Comparison of ENCODE assay signal across 8 mouse cellular contexts in the genomic region with DNA sequence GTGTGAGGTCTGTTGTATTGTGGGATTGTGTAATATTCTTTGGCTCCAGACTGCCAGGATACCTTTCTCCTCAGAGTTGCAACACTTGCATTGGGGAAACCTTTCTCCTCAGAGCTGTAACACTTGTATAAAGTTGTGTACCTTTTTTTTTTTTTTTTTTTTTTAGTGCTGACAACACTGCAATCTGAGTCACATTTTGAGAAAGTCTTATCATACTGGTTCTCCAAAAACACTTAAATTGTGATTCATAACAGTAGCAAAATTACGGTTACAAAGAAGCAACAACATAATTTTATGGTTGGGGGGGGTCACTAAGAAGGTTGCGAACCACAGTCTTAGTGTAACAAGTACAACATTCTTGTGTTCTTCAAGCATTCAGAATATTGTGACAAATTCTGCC. TPM values are rescaled to one million over a fixed set of nuclear protein-coding genes. Genes with fewer than 3 reads are reported as not detected.
DNase-seq lines count a peak whose midpoint lies in the region; ATAC-seq and TF ChIP-seq lines count a peak whose summit lies in the region.

A gene (plus strand): TSS at position 165 of the 400 bp plus-strand sequence.

- no peak for ATAC-seq in heart, embryonic 11.5 days (replicated peaks; ENCODE audit: insufficient number of reproducible peaks, low FRiP score, low TSS enrichment)
- no peak for ATAC-seq in erythroid progenitor cell, adult 5-6 weeks (replicated peaks; ENCODE audit: low FRiP score, poor library complexity, severe bottlenecking)
- no peak for ATAC-seq in limb, embryonic 13.5 days (ENCODE audit: low FRiP score, low read depth)

- H3K4me3 ChIP-seq in heart, embryonic 11.5 days (ENCODE audit: low read depth, low read length), result peak within 1 kb of the TSS; percentile 69
- peak within 1 kb of the TSS; percentile 63 to 88 (median 71) for H3K4me3 ChIP-seq in CH12.LX (replicated peaks in 1 of 3; ENCODE audit: low read depth in 2 of 3, low read length in 2 of 3, poor library complexity in 1 of 3)
- peak within 1 kb of the TSS; percentile 66 for H3K4me3 ChIP-seq in limb, embryonic 13.5 days
- peak within 1 kb of the TSS; percentile 82 for H3K4me3 ChIP-seq in small intestine, adult 2 months (ENCODE audit: low read depth, low read length)

- peak within 1 kb of the TSS; percentile 88; the same call in 1 of the 2 replicates for H3K27ac ChIP-seq in heart, embryonic 11.5 days (ENCODE audit: low read depth, low read length)
- H3K27ac ChIP-seq in CH12.LX (ENCODE audit: insufficient read depth, low read depth), result peak within 1 kb of the TSS; percentile 52; the same call in 1 of the 2 replicates
- peak within 1 kb of the TSS; percentile 93; the same call in 1 of the 2 replicates for H3K27ac ChIP-seq in limb, embryonic 13.5 days
- no peak within 1 kb of the TSS for H3K27ac ChIP-seq in small intestine, adult 2 months (ENCODE audit: insufficient read depth, low read depth, low read length)

- intact Hi-C loops in left cerebral cortex, postnatal 14 days (cut with DNase I), result no loop called here

- in situ Hi-C loops in CH12.LX (cut with MboI; ENCODE audit: low pct_ligation_motif_present, low pct_unique_long_range_greater_than_20kb, low sequenced_read_pairs), result no loop called here

- H3K79me2 ChIP-seq in CH12.LX (replicated peaks; ENCODE audit: control insufficient read depth, extremely low read depth, insufficient read depth, poor library complexity, severe bottlenecking), result peaks cover 8% of the 10 kb centered on the region; the same call in 1 of the 2 replicates

- no peaks in the 10 kb centered on the region for H3K36me3 ChIP-seq in heart, embryonic 11.5 days (ENCODE audit: control insufficient read depth, insufficient read depth, low read length)
- H3K36me3 ChIP-seq in CH12.LX (replicated peaks in 1 of 2; ENCODE audit: control insufficient read depth in 1 of 2, insufficient read depth in 1 of 2, low read length in 1 of 2), result no peaks in the 10 kb centered on the region
- no peaks in the 10 kb centered on the region for H3K36me3 ChIP-seq in limb, embryonic 13.5 days
- no peaks in the 10 kb centered on the region for H3K36me3 ChIP-seq in small intestine, adult 2 months (ENCODE audit: control insufficient read depth, insufficient read depth, low read length)

- dilution Hi-C loops in CH12.LX (cut with MboI; ENCODE audit: extremely low pct_ligation_motif_present, extremely low pct_unique_long_range_greater_than_20kb, low sequenced_read_pairs), result no loop called here

- peak within 1 kb of the TSS; percentile 90 for H3K9ac ChIP-seq in heart, embryonic 11.5 days (ENCODE audit: low read depth, low read length)
- peak within 1 kb of the TSS; percentile 42 for H3K9ac ChIP-seq in CH12.LX (ENCODE audit: insufficient read depth, low read depth)
- peak within 1 kb of the TSS; percentile 85 for H3K9ac ChIP-seq in limb, embryonic 13.5 days

- TF ChIP-seq POLR2A in CH12.LX (IDR thresholded peaks at IDR 0.05; ENCODE audit: low read depth, low read length), result no peak
- no peak for TF ChIP-seq POLR2A in small intestine, adult 2 months (IDR thresholded peaks at IDR 0.05; ENCODE audit: low read depth, low read length)

- TF ChIP-seq RAD21 in CH12.LX (IDR thresholded peaks at IDR 0.05; ENCODE audit: low read depth, low read length), result no peak

- no peaks in the 10 kb centered on the region for H3K9me3 ChIP-seq in heart, embryonic 11.5 days (replicated peaks; ENCODE audit: control insufficient read depth, low read length)
- H3K9me3 ChIP-seq in CH12.LX (replicated peaks; ENCODE audit: low read length), result no peaks in the 10 kb centered on the region
- 0 out of 2 replicates have a peak, but pooled peaks cover 2% of the 10 kb centered on the region for H3K9me3 ChIP-seq in limb, embryonic 13.5 days

- DNase-seq in heart, adult 11 months, result no peak
- no peak for DNase-seq in CH12.LX (ENCODE audit: extremely low read depth)
- DNase-seq in left cerebral cortex, postnatal 14 days (ENCODE audit: low spot score in 2 of 2), result no peak
- no peak for DNase-seq in c-Kit-positive CD71-positive TER-119-positive erythroid progenitor cells, embryonic 14.5 days (ENCODE audit: low spot score)

- TF ChIP-seq CTCF in CH12.LX (conservative IDR thresholded peaks at IDR 0.05 in 1 of 2, IDR thresholded peaks at IDR 0.05 in 1 of 2; ENCODE audit: low read depth in 2 of 2, low read length in 2 of 2), result no peak
- no peak for TF ChIP-seq CTCF in small intestine, adult 2 months (IDR thresholded peaks at IDR 0.05; ENCODE audit: extremely low read depth, insufficient read length, insufficient replicate concordance, low read depth, low read length)

- TF ChIP-seq EP300 in CH12.LX (IDR thresholded peaks at IDR 0.05; ENCODE audit: low read length), result no peak

- H3K27me3 ChIP-seq in heart, embryonic 11.5 days (ENCODE audit: control insufficient read depth, insufficient read depth, low read length), result no peaks in the 10 kb centered on the region
- no peaks in the 10 kb centered on the region for H3K27me3 ChIP-seq in CH12.LX (replicated peaks)
- no peaks in the 10 kb centered on the region for H3K27me3 ChIP-seq in limb, embryonic 13.5 days
- no peaks in the 10 kb centered on the region for H3K27me3 ChIP-seq in small intestine, adult 2 months (ENCODE audit: control insufficient read depth, insufficient read depth, low read length)

- H3K4me2 ChIP-seq in heart, embryonic 11.5 days, result peak within 1 kb of the TSS; percentile 71
- H3K4me2 ChIP-seq in CH12.LX (ENCODE audit: insufficient read depth, low read depth, poor library complexity, severe bottlenecking), result peak within 1 kb of the TSS; percentile 37; the same call in 1 of the 2 replicates
- H3K4me2 ChIP-seq in limb, embryonic 13.5 days (replicated peaks), result peak within 1 kb of the TSS; percentile 64

- H3K4me1 ChIP-seq in heart, embryonic 11.5 days (ENCODE audit: control insufficient read depth, insufficient read depth, low read length), result no peaks in the 10 kb centered on the region
- peaks cover 3 to 33% of the 10 kb centered on the region in 2 experiments for H3K4me1 ChIP-seq in CH12.LX (ENCODE audit: control insufficient read depth in 1 of 2, insufficient read depth in 2 of 2)
- 0 out of 2 replicates have a peak, but pooled peaks cover 2% of the 10 kb centered on the region for H3K4me1 ChIP-seq in limb, embryonic 13.5 days
- 0 out of 2 replicates have a peak, but pooled peaks cover 1% of the 10 kb centered on the region for H3K4me1 ChIP-seq in small intestine, adult 2 months (ENCODE audit: control insufficient read depth, insufficient read depth, insufficient read length, low read length)

- WGBS in heart, embryonic 11.5 days (ENCODE audit: insufficient replicate concordance), result 91% methylated on average over 2 of the region's 2 CpGs
- 97% methylated on average over 2 of the region's 2 CpGs for WGBS in limb, embryonic 13.5 days
- 94% methylated on average over 2 of the region's 2 CpGs for WGBS in small intestine, adult 2 months

TF ChIP-seq in CH12.LX, 34 proteins besides CTCF, POLR2A, EP300 and RAD21:
- TF ChIP-seq ZNF384 (IDR thresholded peaks at IDR 0.05; ENCODE audit: low read depth, low read length) (peak; percentile 66), MEF2A (IDR thresholded peaks at IDR 0.05; ENCODE audit: borderline replicate concordance, low read depth, low read length) (no peak)

RNA-seq across cellular contexts. Expression of the gene that starts here (rescaled TPM):
- 24.9 and 26.4 TPM in 2 replicates for polyA plus RNA-seq in heart, embryonic 11.5 days (2014; fragmentation: Nextera tagmentation; extraction: Ambion mirVana)
- total RNA-seq in CH12.LX (2012; rRNA removed), result 35.3 and 36.3 TPM in 2 replicates
- 70.3 and 71.9 TPM in 2 replicates for total RNA-seq in CH12.LX (2014; rRNA removed)
- polyA plus RNA-seq in CH12.LX (2012; ENCODE audit: insufficient read length, low read depth), result 44.5 and 45.6 TPM in 2 replicates
- 31.4 and 84.7 TPM in 2 replicates for total RNA-seq in erythroid progenitor cell, adult 5-6 weeks (2015; ENCODE audit: low replicate concordance)
- total RNA-seq in erythroid progenitor cell, adult 5-6 weeks (2017; ENCODE audit: low replicate concordance), result 58.6 and 80.2 TPM in 2 replicates
- 31.3 and 35.6 TPM in 2 replicates for polyA plus RNA-seq in limb, embryonic 13.5 days (2015; fragmentation: Nextera tagmentation; extraction: Ambion mirVana)
- 0.15 and 0.27 TPM in 2 replicates for polyA plus RNA-seq in small intestine, adult 2 months (2012; rRNA removed)
- total RNA-seq in left cerebral cortex, postnatal 14 days (2021), result 10 to 100 TPM in 1 of 2 experiments, 1 to 10 TPM in 1; 8.6 to 10.6 TPM

Comparison
In these comparisons a context has a peak if more than half of its experiments do, and no peak if none do; other contexts are left out.
1. RNA of the gene that starts here (polyA plus RNA-seq): 44.5 to 45.6 TPM in CH12.LX, 31.3 to 35.6 TPM in limb, embryonic 13.5 days and 24.9 to 26.4 TPM in heart, embryonic 11.5 days; 0.15 to 0.27 TPM in small intestine, adult 2 months; every median in the first group is over 10 times any median in the second.
2. Peak in every context shown above with its lines, with median percentiles within 50 percentile points of each other: H3K4me2 ChIP-seq, H3K4me3 ChIP-seq and H3K9ac ChIP-seq.